ENCODE assay signal across 16 mouse cellular contexts in the genomic region with DNA sequence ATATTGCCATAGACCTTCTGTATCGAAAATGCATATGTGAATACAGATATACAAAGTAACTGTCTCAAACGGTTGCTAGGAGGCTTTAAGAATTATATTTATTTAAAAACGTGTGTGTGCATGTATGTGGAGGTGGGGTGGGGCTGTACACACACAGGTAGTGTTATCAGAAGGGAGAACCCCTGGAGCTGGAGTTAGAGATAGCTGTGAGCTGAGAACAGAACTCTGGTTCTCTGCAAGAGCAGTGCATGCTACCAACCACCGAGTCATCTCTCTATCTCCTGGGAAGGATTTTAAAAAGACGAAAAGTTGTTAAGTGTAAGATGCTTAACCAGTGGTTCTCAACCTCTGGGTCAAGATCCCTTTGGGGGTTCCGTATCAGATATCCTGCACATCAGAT.
"Had no signal": no experiment of that assay in that cellular context is flagged by ENCODE, and none has a peak within 500 bp of the region (broad histone marks: within the 10 kb centered on the region; RNA-seq: fewer than 3 reads in every experiment).

No protein-coding gene starts in this region.

- H3K4me3 ChIP-seq: neural tube, embryonic 13.5 days; neural tube, embryonic 15.5 days; stomach, embryonic 15.5 days had no signal

- H3K4me2 ChIP-seq: neural tube, embryonic 13.5 days; neural tube, embryonic 15.5 days; stomach, embryonic 15.5 days had no signal

- H3K27ac ChIP-seq: neural tube, embryonic 13.5 days; neural tube, embryonic 15.5 days; stomach, embryonic 15.5 days; stomach, postnatal 0 days had no signal

- DNase-seq: retina, postnatal 1 day; right cerebral cortex, adult 18-20 months; right cerebral cortex, postnatal 14 days; right cerebral cortex, postnatal 25 days; right cerebral cortex, postnatal 4 days; spleen, adult 18-20 months; thymus, adult 18-20 months; thymus, adult 2 months; thymus, postnatal 14 days; thymus, postnatal 25 days; thymus, postnatal 36 days; thymus, postnatal 4 days had no signal

- H3K9me3 ChIP-seq: neural tube, embryonic 13.5 days; neural tube, embryonic 15.5 days; stomach, embryonic 15.5 days had no signal

- H3K27me3 ChIP-seq: neural tube, embryonic 13.5 days; neural tube, embryonic 15.5 days; stomach, embryonic 15.5 days had no signal

- H3K36me3 ChIP-seq: neural tube, embryonic 13.5 days; neural tube, embryonic 15.5 days; stomach, embryonic 15.5 days had no signal

- H3K4me1 ChIP-seq: stomach, embryonic 15.5 days had no signal

- H3K9ac ChIP-seq: neural tube, embryonic 13.5 days; neural tube, embryonic 15.5 days; stomach, embryonic 15.5 days had no signal
